Mouse (Mus musculus): Measurements from ENCODE around the gene Bzw1.

- TF ChIP-seq POLR2A (IDR thresholded peaks at IDR 0.05; ENCODE audit: extremely low read depth, insufficient read depth, low read length) (no peak), CTCF (IDR thresholded peaks at IDR 0.05; ENCODE audit: low read depth, low read length) (no peak)
Measured at GRCm38 (mm10) chr1:58420961-58421360, 28.3 kb downstream of the Bzw1 start.

All from liver, adult 2 months (tissue).